ENCODE assay signal across 16 mouse cellular contexts in the genomic region with DNA sequence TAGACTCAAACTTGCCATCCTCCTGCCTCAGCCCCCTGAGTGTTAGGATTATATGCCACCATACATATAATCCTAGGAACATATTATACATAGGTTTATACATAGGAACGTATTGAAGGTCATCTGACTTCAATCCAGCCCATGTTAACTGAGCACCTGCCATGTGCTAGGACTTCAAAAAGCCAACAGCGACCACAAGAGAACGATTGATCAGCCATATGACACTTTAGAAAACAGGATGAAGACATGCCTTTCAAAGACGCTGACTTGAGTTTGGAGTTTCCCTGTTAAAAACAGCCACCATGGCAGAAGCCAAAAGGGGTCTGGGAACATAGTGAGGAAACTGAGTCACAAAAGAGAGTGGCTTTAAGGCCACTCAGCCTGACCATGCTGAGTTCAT. TPM values are rescaled to one million over a fixed set of nuclear protein-coding genes. Genes with fewer than 3 reads are reported as not detected.
DNase-seq lines count a peak whose midpoint lies in the region; ATAC-seq and TF ChIP-seq lines count a peak whose summit lies in the region.
"Had no signal": no experiment of that assay in that cellular context is flagged by ENCODE, and none has a peak within 500 bp of the region (broad histone marks: within the 10 kb centered on the region; RNA-seq: fewer than 3 reads in every experiment).

No protein-coding gene starts in this region.

- ATAC-seq in hindbrain, postnatal 0 days = no peak
- no peak for ATAC-seq in hindbrain, embryonic 12.5 days (ENCODE audit: low FRiP score)
- ATAC-seq in midbrain, embryonic 15.5 days (replicated peaks) = no peak
- ATAC-seq in midbrain, embryonic 11.5 days (ENCODE audit: low FRiP score) = no peak

- 92% methylated on average over 4 of the region's 4 CpGs for WGBS in hindbrain, postnatal 0 days
- WGBS in hindbrain, embryonic 12.5 days = 88% methylated on average over 4 of the region's 4 CpGs
- 87% methylated on average over 4 of the region's 4 CpGs for WGBS in midbrain, embryonic 15.5 days
- 82% methylated on average over 4 of the region's 4 CpGs for WGBS in midbrain, embryonic 11.5 days

- H3K27me3 ChIP-seq in hindbrain, postnatal 0 days (ENCODE audit: insufficient read depth, low read length) = no peaks in the 10 kb centered on the region
- no peaks in the 10 kb centered on the region for H3K27me3 ChIP-seq in hindbrain, embryonic 12.5 days
- H3K27me3 ChIP-seq in midbrain, embryonic 15.5 days (replicated peaks) = no peaks in the 10 kb centered on the region
- no peaks in the 10 kb centered on the region for H3K27me3 ChIP-seq in midbrain, embryonic 11.5 days (ENCODE audit: control insufficient read depth, insufficient read depth, low read length)
- H3K27me3 ChIP-seq: embryonic facial prominence, embryonic 15.5 days; forebrain, embryonic 15.5 days; heart, embryonic 13.5 days had no signal

- no peak overlapping the region for H3K4me3 ChIP-seq in hindbrain, postnatal 0 days (ENCODE audit: low read length)
- no peak overlapping the region for H3K4me3 ChIP-seq in hindbrain, embryonic 12.5 days
- no peak overlapping the region for H3K4me3 ChIP-seq in midbrain, embryonic 15.5 days
- H3K4me3 ChIP-seq in midbrain, embryonic 11.5 days (ENCODE audit: low read depth, low read length) = no peak overlapping the region
- H3K4me3 ChIP-seq: embryonic facial prominence, embryonic 15.5 days; forebrain, embryonic 15.5 days; heart, embryonic 13.5 days had no signal

- no peaks in the 10 kb centered on the region for H3K36me3 ChIP-seq in hindbrain, postnatal 0 days (ENCODE audit: insufficient read depth, low read length)
- no peaks in the 10 kb centered on the region for H3K36me3 ChIP-seq in hindbrain, embryonic 12.5 days
- no peaks in the 10 kb centered on the region for H3K36me3 ChIP-seq in midbrain, embryonic 15.5 days (replicated peaks)
- H3K36me3 ChIP-seq in midbrain, embryonic 11.5 days (ENCODE audit: control insufficient read depth, insufficient read depth, low read length) = no peaks in the 10 kb centered on the region
- H3K36me3 ChIP-seq: forebrain, embryonic 15.5 days; G1E had no signal

- no peaks in the 10 kb centered on the region for H3K9me3 ChIP-seq in hindbrain, postnatal 0 days (ENCODE audit: low read length)
- no peaks in the 10 kb centered on the region for H3K9me3 ChIP-seq in hindbrain, embryonic 12.5 days (replicated peaks)
- H3K9me3 ChIP-seq in midbrain, embryonic 15.5 days = no peaks in the 10 kb centered on the region
- no peaks in the 10 kb centered on the region for H3K9me3 ChIP-seq in midbrain, embryonic 11.5 days (ENCODE audit: control insufficient read depth, low read length)
- H3K9me3 ChIP-seq: embryonic facial prominence, embryonic 15.5 days; forebrain, embryonic 15.5 days; G1E had no signal

- H3K27ac ChIP-seq in hindbrain, postnatal 0 days = 0 out of 2 replicates have a peak overlapping the region, but pooled peaks have one; percentile 16
- H3K27ac ChIP-seq in hindbrain, embryonic 12.5 days = no peak overlapping the region
- H3K27ac ChIP-seq in midbrain, embryonic 15.5 days = peak overlapping the region; percentile 32; the same call in 1 of the 2 replicates
- no peak overlapping the region for H3K27ac ChIP-seq in midbrain, embryonic 11.5 days (ENCODE audit: low read depth, low read length)
- H3K27ac ChIP-seq: embryonic facial prominence, embryonic 15.5 days; forebrain, embryonic 15.5 days; heart, embryonic 13.5 days had no signal

- DNase-seq in hindbrain, postnatal 0 days (ENCODE audit: low spot score) = no peak
- DNase-seq in midbrain, embryonic 11.5 days (ENCODE audit: low spot score, missing footprints) = no peak
- peak; percentile 49 for DNase-seq in T-cell, adult 2 months (ENCODE audit: low spot score)
- DNase-seq in right cerebral cortex, adult 2 months (ENCODE audit: low spot score in 2 of 2) = no peak
- DNase-seq in ovary, adult 18-20 months (ENCODE audit: low spot score) = no peak
- DNase-seq: cerebellum, adult 11 months; cerebellum, adult 8-10 months; gastrocnemius, postnatal 36 days; heart, adult 11 months; heart, postnatal 36 days had no signal

- no peak overlapping the region for H3K4me2 ChIP-seq in hindbrain, postnatal 0 days (ENCODE audit: low read depth, low read length)
- no peak overlapping the region for H3K4me2 ChIP-seq in hindbrain, embryonic 12.5 days (replicated peaks)
- no peak overlapping the region for H3K4me2 ChIP-seq in midbrain, embryonic 15.5 days
- H3K4me2 ChIP-seq in midbrain, embryonic 11.5 days = no peak overlapping the region
- H3K4me2 ChIP-seq: embryonic facial prominence, embryonic 15.5 days; forebrain, embryonic 15.5 days; heart, embryonic 13.5 days had no signal

- no peak overlapping the region for H3K9ac ChIP-seq in hindbrain, postnatal 0 days (replicated peaks; ENCODE audit: low read length)
- no peak overlapping the region for H3K9ac ChIP-seq in hindbrain, embryonic 12.5 days
- H3K9ac ChIP-seq in midbrain, embryonic 15.5 days = no peak overlapping the region
- H3K9ac ChIP-seq in midbrain, embryonic 11.5 days (ENCODE audit: low read length) = no peak overlapping the region
- H3K9ac ChIP-seq: embryonic facial prominence, embryonic 15.5 days; forebrain, embryonic 15.5 days; heart, embryonic 13.5 days had no signal

- no peak for TF ChIP-seq CTCF in hindbrain, postnatal 0 days (IDR thresholded peaks at IDR 0.05; ENCODE audit: low read depth)

- H3K4me1 ChIP-seq in hindbrain, postnatal 0 days (ENCODE audit: insufficient read depth, low read length) = peaks cover 3% of the 10 kb centered on the region
- H3K4me1 ChIP-seq in hindbrain, embryonic 12.5 days = peaks cover 4% of the 10 kb centered on the region; the same call in 1 of the 2 replicates
- peaks cover 20% of the 10 kb centered on the region for H3K4me1 ChIP-seq in midbrain, embryonic 15.5 days
- peaks cover 2% of the 10 kb centered on the region; the same call in 1 of the 2 replicates for H3K4me1 ChIP-seq in midbrain, embryonic 11.5 days (ENCODE audit: control insufficient read depth, insufficient read depth, low read length)

RNA-seq across cellular contexts. Expression of a gene that starts 35.4 kb away (rescaled TPM):
- 3.9 and 5.8 TPM in 2 replicates for total RNA-seq in hindbrain, postnatal 0 days (2014; rRNA removed)
- polyA plus RNA-seq in hindbrain, postnatal 0 days (2015; fragmentation: Nextera tagmentation; extraction: Ambion mirVana) = 6.8 and 7.3 TPM in 2 replicates
- polyA plus RNA-seq in hindbrain, embryonic 12.5 days (2016; fragmentation: Nextera tagmentation; extraction: Ambion mirVana) = 27.9 and 31.9 TPM in 2 replicates
- polyA plus RNA-seq in midbrain, embryonic 15.5 days (2015; fragmentation: Nextera tagmentation; extraction: Ambion mirVana) = 7.5 and 8.3 TPM in 2 replicates
- 14.8 and 17.3 TPM in 2 replicates for polyA plus RNA-seq in midbrain, embryonic 11.5 days (2014; fragmentation: Nextera tagmentation; extraction: Ambion mirVana)
- polyA plus RNA-seq: G1E had no signal

RNA-seq across cellular contexts. Expression of a gene that starts 45.4 kb away (rescaled TPM):
- total RNA-seq in hindbrain, postnatal 0 days (2014; rRNA removed) = 0.07 and 0.16 TPM in 2 replicates
- polyA plus RNA-seq in hindbrain, postnatal 0 days (2015; fragmentation: Nextera tagmentation; extraction: Ambion mirVana) = 0.34 and 0.48 TPM in 2 replicates
- polyA plus RNA-seq in hindbrain, embryonic 12.5 days (2016; fragmentation: Nextera tagmentation; extraction: Ambion mirVana) = 0.96 and 1.1 TPM in 2 replicates
- 0.40 and 0.82 TPM in 2 replicates for polyA plus RNA-seq in midbrain, embryonic 15.5 days (2015; fragmentation: Nextera tagmentation; extraction: Ambion mirVana)
- 0.33 and 0.41 TPM in 2 replicates for polyA plus RNA-seq in midbrain, embryonic 11.5 days (2014; fragmentation: Nextera tagmentation; extraction: Ambion mirVana)
- polyA plus RNA-seq: G1E had no signal

Comparison
In these comparisons a context has a peak if more than half of its experiments do, and no peak if none do; other contexts are left out.
1. H3K27ac ChIP-seq: peak in hindbrain, postnatal 0 days (single experiment) and midbrain, embryonic 15.5 days (single experiment); none in hindbrain, embryonic 12.5 days (single experiment) and midbrain, embryonic 11.5 days (single experiment).